27 mouse cellular contexts compared by ENCODE assay signal in the genomic region with DNA sequence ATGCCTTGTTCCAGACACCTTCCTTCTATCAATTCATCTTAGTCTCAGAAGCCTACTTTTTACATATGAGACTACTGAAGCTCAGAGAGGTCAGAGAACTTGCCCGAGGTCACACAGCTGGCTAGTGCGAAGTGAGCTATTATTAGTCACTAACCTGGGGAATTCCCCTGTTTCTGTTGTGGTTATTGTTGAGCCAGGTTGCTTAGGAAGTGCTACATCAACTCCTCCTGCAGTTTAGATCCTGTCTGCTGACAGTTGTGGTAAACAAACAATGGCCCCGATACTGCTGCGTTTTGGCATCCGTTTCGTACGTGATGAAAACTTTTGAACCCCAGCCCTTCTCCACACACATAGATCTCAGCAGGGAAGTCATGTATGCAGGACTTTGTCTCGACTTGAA. TPM values are rescaled to one million over a fixed set of nuclear protein-coding genes. Genes with fewer than 3 reads are reported as not detected.
DNase-seq lines count a peak whose midpoint lies in the region; ATAC-seq lines count a peak whose summit lies in the region.
"Had no signal": no experiment of that assay in that cellular context is flagged by ENCODE, and none has a peak within 500 bp of the region (broad histone marks: within the 10 kb centered on the region; RNA-seq: fewer than 3 reads in every experiment).

No protein-coding gene starts in this region.

- ATAC-seq in CD4-positive, CD25-positive, alpha-beta regulatory T cell, adult 4 months = peak; percentile 75
- ATAC-seq in intestine, embryonic 16.5 days = no peak
- ATAC-seq in hindbrain, embryonic 12.5 days (ENCODE audit: low FRiP score) = no peak
- ATAC-seq: forebrain, embryonic 16.5 days; intestine, postnatal 0 days; liver, embryonic 12.5 days had no signal

- no peak overlapping the region for H3K4me3 ChIP-seq in intestine, embryonic 16.5 days (ENCODE audit: low read length)
- no peak overlapping the region for H3K4me3 ChIP-seq in hindbrain, embryonic 12.5 days
- H3K4me3 ChIP-seq: embryonic facial prominence, embryonic 10.5 days; forebrain, embryonic 10.5 days; heart, embryonic 13.5 days; hindbrain, embryonic 15.5 days; limb, embryonic 13.5 days; liver, embryonic 12.5 days; neural tube, embryonic 15.5 days had no signal

- no peaks in the 10 kb centered on the region for H3K9me3 ChIP-seq in intestine, embryonic 16.5 days (ENCODE audit: control insufficient read depth, low read length)
- no peaks in the 10 kb centered on the region for H3K9me3 ChIP-seq in hindbrain, embryonic 12.5 days (replicated peaks)
- H3K9me3 ChIP-seq: embryonic facial prominence, embryonic 10.5 days; forebrain, embryonic 10.5 days; G1E; heart, embryonic 13.5 days; hindbrain, embryonic 15.5 days; limb, embryonic 13.5 days; liver, embryonic 12.5 days; neural tube, embryonic 15.5 days had no signal

- no peak overlapping the region for H3K9ac ChIP-seq in intestine, embryonic 16.5 days (ENCODE audit: low read depth, low read length)
- no peak overlapping the region for H3K9ac ChIP-seq in hindbrain, embryonic 12.5 days
- H3K9ac ChIP-seq: heart, embryonic 13.5 days; hindbrain, embryonic 15.5 days; limb, embryonic 13.5 days; liver, embryonic 12.5 days; neural tube, embryonic 15.5 days had no signal

- 72% methylated on average over 8 of the region's 8 CpGs for WGBS in intestine, embryonic 16.5 days
- WGBS in hindbrain, embryonic 12.5 days = 86% methylated on average over 8 of the region's 8 CpGs

- H3K36me3 ChIP-seq in intestine, embryonic 16.5 days (ENCODE audit: control insufficient read depth, insufficient read depth, low read length) = no peaks in the 10 kb centered on the region
- H3K36me3 ChIP-seq in hindbrain, embryonic 12.5 days = no peaks in the 10 kb centered on the region
- H3K36me3 ChIP-seq: embryonic facial prominence, embryonic 10.5 days; forebrain, embryonic 10.5 days; G1E; heart, embryonic 13.5 days; hindbrain, embryonic 15.5 days; limb, embryonic 13.5 days; liver, embryonic 12.5 days; neural tube, embryonic 15.5 days had no signal

- H3K4me2 ChIP-seq in intestine, embryonic 16.5 days (ENCODE audit: low read depth, low read length) = no peak overlapping the region
- no peak overlapping the region for H3K4me2 ChIP-seq in hindbrain, embryonic 12.5 days (replicated peaks)
- H3K4me2 ChIP-seq: heart, embryonic 13.5 days; hindbrain, embryonic 15.5 days; limb, embryonic 13.5 days; liver, embryonic 12.5 days; midbrain, embryonic 11.5 days; neural tube, embryonic 15.5 days had no signal

- H3K27ac ChIP-seq in intestine, embryonic 16.5 days (ENCODE audit: low read length) = no peak overlapping the region
- no peak overlapping the region for H3K27ac ChIP-seq in hindbrain, embryonic 12.5 days
- H3K27ac ChIP-seq: embryonic facial prominence, embryonic 10.5 days; forebrain, embryonic 10.5 days; heart, embryonic 13.5 days; hindbrain, embryonic 15.5 days; limb, embryonic 13.5 days; liver, embryonic 12.5 days; neural tube, embryonic 15.5 days had no signal

- no peaks in the 10 kb centered on the region for H3K27me3 ChIP-seq in intestine, embryonic 16.5 days (replicated peaks; ENCODE audit: control insufficient read depth, insufficient read depth, low read length)
- no peaks in the 10 kb centered on the region for H3K27me3 ChIP-seq in hindbrain, embryonic 12.5 days
- H3K27me3 ChIP-seq: heart, embryonic 13.5 days; hindbrain, embryonic 15.5 days; limb, embryonic 13.5 days; neural tube, embryonic 15.5 days had no signal

- H3K4me1 ChIP-seq in intestine, embryonic 16.5 days (ENCODE audit: control insufficient read depth, insufficient read depth, low read length) = no peaks in the 10 kb centered on the region
- H3K4me1 ChIP-seq in hindbrain, embryonic 12.5 days = no peaks in the 10 kb centered on the region
- H3K4me1 ChIP-seq: embryonic facial prominence, embryonic 10.5 days; forebrain, embryonic 10.5 days; heart, embryonic 13.5 days; hindbrain, embryonic 15.5 days; limb, embryonic 13.5 days; liver, embryonic 12.5 days; neural tube, embryonic 15.5 days had no signal

- peak; percentile 9 for DNase-seq in kidney, postnatal 14 days
- DNase-seq in kidney, adult 18-20 months = no peak
- DNase-seq in induced T-regulatory cell, adult 2 months (ENCODE audit: low read depth) = peak; percentile 54
- DNase-seq in embryo, embryonic 9.5 days (ENCODE audit: extremely low spot score) = no peak
- DNase-seq: adrenal gland, postnatal 25 days; cerebellum, adult 9-11 months; gastrocnemius, postnatal 14 days; heart, adult 18-20 months; heart, postnatal 4 days; kidney, postnatal 4 days; lung, adult 18-20 months; lung, postnatal 14 days; right cerebral cortex, adult 18-20 months had no signal

RNA-seq across cellular contexts. Expression of a gene that starts 36.2 kb away (rescaled TPM):
- polyA plus RNA-seq in CD4-positive, CD25-positive, alpha-beta regulatory T cell, adult 4 months (2017; shearing (Covaris generic)) = under 1 TPM; 0.30 to 0.37 TPM
- polyA plus RNA-seq in intestine, embryonic 16.5 days (2015; fragmentation: Nextera tagmentation; extraction: Ambion mirVana) = 5.7 and 6.0 TPM in 2 replicates
- polyA plus RNA-seq in hindbrain, embryonic 12.5 days (2016; fragmentation: Nextera tagmentation; extraction: Ambion mirVana) = 4.4 and 4.6 TPM in 2 replicates

Comparison
In these comparisons a context has a peak if more than half of its experiments do, and no peak if none do; other contexts are left out.
1. DNase-seq: peak in kidney, postnatal 14 days (single experiment) and induced T-regulatory cell, adult 2 months (single experiment); none in kidney, adult 18-20 months (single experiment) and embryo, embryonic 9.5 days (single experiment).